Mouse (Mus musculus) mouse trophoblast stem cell (cell line): ENCODE measurements around the gene Rab35.

Experiments used
- in situ Hi-C, 2 experiments: fragments of 300-500 bp; cut with MseI, MboI; formaldehyde crosslinking; loops; 2 replicates in 1 of 2; 3 replicates in 1 of 2; pipeline ENCODE4 v1.15.1; 2025

Rab35 gene

DNA sequence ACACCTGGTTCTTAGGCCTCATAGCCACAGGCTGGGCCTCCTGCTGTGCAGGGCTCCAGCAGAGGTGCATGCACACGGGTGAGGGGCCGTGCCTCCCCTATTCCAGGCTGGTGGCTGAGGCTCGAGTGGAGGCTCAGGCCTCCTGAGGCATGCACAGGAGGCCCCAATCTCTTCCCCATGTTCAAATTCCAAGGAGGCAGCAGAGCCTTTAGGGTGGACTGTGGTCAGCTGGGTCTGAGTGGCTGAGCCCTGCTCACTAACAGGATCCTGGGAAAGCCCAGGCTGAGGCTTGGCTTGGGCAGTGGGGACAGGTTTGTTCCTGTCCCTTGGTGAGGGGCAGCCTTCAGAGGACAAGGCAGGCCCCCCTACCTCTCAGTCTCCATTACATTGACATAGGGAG lies 17.2 kb downstream of the Rab35 start:
- in situ Hi-C loops, result no loop called here

DNA sequence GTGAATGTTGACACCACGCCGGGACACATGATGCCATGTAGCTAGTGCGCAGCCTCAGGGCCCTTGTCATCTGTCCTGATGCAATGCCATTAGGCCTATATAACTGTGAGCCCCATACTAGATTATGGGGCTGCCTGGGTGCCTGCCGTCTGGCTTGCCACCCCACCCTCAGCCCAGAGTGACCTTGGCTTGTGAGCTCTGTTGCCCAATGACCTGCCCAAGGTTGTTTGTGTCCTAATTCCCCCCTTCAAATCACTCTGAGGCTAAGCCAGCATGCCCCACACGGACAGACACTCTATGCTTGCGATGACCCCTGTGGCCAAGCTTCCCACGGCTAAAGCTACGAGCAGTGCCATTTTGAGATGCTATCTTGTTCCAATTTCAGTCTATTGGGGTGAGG lies 18.0 kb downstream of the Rab35 start:
- in situ Hi-C loops, result loop anchor here in 1 of 2 experiments (5.0 kb wide), 1 partner anchor 93 kb away; no protein-coding TSS in a partner anchor

DNA sequence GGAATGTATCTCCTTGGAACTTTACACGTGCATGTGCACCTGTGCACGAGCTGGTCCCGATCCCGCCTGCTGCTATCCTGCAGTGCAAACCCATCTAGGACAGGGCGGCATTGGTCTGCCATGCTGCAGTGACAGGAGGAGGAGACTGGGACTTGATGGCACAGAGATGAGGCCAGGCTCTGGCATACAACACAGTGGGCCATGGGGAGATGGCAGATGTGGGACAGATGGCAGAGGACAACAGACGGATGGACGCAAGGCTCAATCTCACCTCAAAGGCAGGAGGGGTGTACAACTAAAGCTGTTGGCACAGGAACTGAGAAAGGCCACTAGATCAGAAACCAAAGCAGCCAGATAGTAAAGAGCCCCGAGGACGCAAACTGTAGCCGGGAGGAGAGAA lies 19.2 kb downstream of the Rab35 start:
- in situ Hi-C loops, result loop anchor here in 1 of 2 experiments (5.0 kb wide), 1 partner anchor 91 kb away; no protein-coding TSS in a partner anchor

DNA sequence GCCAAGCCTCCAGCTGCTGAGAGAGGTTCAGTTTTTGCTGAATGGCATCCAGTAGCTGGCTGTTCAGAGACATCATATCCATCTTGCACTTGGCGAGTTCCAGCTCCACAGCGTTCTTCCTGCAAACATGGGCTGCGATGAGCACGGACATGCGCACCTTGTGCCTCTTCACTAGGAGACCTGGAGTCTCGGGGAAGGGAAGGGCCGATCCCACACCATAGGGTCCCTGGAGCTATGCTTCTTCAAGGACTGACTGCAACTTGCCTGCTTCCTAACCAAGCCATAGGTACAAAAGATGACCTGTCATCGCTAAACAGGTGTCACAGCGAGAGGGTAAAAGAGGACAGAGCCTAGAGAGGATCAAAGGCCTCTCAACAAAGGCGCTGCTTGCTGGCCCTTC lies 20.1 kb downstream of the Rab35 start:
- in situ Hi-C loops, result loop anchor here in 1 of 2 experiments (5.0 kb wide), 1 partner anchor 90 kb away; no protein-coding TSS in a partner anchor

DNA sequence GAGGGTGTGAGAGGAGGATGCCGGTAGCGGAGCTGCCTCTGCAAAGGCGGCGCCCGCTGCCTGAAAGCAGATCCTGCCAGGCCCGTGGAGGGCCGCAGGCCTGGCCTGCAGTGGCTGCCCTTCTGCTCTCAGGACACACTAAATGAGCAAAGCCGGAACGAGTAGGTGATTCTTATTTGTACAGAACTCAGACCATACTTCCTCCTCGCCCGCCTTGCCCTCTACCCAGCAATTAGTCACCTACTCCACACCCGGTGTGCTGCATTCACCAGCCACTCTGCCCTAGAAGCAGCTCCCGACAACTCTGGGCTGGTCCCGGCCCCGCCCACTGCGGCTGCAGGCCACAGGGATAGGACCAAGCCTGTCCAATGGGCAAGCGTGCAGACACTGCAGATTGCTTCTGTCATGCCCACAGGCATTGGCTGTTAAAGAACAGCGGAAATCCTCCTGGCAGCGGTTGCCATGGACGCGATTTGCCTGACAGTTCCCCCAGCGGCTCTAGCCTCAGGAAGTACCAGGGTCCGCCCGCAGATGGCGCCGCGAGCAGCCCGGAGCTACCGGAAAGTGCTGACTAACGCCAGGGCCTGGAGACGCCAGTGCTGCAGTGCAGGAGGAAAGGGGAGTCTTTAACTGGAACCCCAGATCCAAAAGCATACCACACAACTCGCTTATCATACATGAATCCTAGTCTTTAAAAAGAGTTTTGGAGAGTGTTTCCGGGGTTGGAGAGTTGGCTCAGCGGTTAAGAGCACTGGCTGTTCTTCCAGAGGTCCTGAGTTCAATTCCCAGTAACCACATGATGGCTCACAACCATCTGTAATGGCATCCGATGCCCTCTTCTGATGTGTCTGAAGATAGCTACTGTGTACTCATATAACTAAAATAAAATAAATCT lies 21.2 kb downstream of the Rab35 start:
- in situ Hi-C loops, result loop anchor here in 1 of 2 experiments (5.0 kb wide), 1 partner anchor 89 kb away; no protein-coding TSS in a partner anchor

DNA sequence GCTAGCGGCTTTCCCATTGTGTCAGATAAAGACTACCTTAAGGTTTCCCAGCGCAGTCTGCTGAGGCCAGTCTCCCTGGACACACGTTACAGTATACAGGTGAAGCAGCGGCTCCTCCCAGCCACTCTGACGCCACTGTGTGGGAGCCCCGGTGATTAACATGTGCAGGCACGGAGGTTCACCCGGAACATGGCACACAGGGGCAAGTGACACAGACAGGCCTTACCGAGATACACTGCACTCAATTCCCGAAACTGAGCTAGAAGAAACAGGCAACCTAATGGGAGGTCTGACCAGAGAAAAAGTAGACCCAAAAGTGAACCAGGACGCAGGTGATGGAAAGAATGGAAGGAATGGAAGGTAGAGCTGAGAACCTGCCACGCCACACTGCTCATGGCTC lies 22.1 kb downstream of the Rab35 start:
- in situ Hi-C loops, result loop anchor here in 1 of 2 experiments (5.0 kb wide), 1 partner anchor 89 kb away; no protein-coding TSS in a partner anchor

DNA sequence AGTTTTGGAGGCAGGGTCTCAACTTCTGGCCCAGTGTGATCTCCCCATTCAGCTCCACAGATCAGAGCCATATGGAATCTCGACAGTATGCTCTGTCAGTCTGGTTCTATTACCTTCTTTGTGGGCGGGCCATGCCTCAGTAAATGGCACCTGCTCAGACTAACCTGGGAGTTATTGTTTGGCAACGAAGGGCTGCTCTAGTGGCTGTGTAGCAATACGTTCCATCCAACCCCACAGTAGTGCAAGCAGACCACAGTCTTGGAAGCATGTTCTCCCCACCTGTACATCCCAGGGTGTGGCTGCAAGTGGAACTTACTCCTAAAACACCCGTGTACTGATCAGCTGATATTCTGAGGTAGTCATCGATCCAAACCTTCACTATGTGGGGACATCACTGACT lies 25.0 kb downstream of the Rab35 start:
- in situ Hi-C loops, result no loop called here

DNA sequence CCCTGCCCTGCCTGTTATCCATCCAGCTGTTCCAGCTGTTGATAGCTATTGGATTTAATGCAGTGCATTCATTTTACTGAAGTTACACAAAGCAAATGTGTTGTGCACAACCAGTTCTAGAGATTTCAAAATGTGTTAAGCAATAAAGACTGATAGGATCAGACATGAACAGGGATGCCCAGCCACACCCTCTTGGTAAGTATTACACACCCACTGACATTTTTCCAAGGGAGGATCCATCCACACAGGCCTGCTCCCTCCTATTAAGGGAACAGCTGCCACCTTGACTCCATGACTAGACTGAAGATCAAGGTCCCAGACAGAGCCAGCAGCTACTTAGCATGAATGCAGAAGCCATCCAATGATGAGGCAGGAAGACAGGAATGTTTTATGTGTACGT lies 25.5 kb downstream of the Rab35 start:
- in situ Hi-C loops, result no loop called here

DNA sequence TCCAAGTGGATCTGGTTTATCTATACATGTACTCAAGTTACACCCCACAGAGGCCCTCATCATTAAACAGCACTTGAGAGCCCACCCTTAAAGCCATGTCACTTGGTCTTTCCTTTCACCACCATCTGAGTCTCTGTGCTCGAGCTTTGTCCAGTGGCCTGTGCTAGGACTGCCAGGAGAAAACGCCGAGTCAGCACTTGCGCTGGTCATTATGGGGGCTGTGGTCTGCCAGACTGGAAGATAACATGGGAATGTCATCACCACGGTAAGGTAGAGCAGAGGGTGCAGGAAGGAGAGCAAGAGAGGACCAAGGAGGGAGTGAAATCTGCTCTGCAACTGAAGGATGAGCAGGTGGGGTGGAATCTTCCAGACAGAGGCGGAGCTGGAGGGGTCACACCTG lies 26.6 kb downstream of the Rab35 start:
- in situ Hi-C loops, result no loop called here

DNA sequence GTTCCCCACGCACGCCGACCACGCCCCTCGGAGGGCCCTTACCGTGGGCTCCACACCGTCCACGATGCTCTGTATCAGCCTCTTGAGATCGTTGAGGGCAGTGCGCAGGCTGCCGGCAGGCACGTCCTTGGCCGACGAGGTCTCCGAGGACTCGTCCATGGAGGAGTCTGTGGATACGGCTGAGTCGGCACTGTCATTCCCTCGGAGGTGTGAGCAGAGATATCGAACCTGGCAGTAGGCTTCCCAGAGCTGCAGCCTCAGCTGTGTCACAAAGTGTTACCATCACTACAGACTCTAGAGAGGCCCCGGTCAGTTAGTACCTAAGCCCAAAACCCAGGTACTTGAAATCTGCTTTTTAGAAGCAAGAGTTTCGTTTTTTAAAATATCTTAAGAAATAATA lies 30.9 kb downstream of the Rab35 start:
- in situ Hi-C loops, result no loop called here

DNA sequence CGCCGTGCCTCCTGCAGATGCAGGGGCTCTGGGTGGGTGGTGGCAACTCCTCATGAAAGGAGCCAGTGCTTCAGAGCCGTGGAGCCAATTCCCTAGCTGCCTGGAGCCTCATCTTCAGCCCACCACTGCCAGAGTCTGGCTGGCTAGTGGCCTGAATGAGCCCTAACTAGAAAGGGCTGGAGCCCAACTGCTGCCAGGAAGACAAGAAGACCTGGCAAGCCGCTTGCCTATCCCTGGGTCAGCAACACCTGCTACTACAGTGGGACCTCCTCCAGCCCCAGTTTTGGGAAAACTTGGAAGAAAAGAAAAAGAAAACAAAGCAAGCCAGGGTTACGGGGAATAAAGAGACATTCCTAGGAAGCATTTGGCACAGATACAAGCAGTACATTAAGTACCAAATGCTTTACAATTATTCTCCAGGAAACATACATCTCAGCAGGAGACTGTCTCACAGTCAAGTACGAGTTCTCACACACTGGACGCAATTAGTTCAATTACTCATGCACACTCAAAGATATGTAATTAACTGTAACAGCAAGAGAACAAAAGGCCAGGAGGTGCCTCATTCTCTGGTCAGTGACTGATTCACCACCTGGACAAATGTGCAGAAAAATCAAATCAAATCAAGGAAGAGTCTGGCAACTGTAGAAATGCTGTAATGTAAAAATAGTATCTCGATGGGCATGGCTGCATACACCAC lies 34.8 kb downstream of the Rab35 start:
- in situ Hi-C loops, result no loop called here

DNA sequence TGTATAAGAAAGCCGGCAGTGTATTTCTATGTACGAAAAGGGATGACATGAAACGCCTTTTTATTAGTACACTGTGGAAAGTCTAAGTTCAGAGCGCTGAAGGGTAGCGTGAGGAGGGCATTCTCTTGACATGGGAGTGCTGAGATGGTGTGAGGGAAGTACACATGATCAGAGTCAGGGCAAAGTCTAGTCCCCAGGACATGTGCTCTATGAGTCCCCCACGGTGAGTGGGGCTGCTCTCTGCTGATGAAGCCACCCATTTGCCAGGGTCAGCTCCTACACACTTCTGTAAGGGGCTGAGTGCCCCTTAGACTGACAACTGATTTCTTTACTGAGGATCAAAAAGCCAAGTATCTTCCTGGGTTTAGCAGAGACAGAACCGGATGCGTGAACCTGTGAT lies 35.5 kb downstream of the Rab35 start:
- in situ Hi-C loops, result no loop called here

DNA sequence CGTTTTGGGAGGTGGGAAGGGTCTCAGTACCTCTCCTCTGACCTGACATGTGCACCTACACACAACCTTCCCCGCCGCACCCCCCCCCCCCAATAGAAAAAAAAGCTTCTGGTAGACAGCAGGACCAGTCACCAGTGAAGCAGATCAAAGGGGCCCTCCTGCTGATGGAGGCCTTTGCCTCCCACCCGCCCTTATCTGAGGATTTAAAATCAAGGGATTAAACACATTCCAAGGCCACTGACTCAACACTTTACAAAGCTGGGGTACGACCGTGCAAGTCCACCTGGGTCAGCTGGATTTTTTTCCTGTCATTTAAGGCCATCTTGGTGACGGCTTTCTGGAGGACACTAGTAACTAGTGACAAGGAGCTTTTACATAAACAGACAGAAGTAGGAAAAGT lies 36.2 kb downstream of the Rab35 start:
- in situ Hi-C loops, result no loop called here

DNA sequence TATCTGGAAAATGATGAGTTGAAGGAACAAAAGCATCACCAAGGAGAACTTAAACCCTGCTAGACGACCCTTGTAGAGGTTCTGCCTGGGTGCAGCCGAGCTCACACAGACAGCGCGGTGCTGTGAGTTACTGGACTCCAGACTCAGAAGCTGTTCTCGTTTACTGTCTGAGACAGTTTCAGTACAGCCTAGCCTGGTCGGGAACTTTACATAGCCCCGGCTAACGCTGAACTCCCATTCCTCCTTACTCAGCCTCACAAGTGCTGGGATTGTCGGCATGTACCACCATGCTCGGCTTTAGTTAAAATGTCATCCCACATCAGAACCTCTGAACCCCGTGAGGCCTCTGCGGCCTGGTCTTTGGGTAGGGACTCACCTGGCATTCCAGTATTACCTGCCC lies 37.3 kb downstream of the Rab35 start:
- in situ Hi-C loops, result no loop called here

DNA sequence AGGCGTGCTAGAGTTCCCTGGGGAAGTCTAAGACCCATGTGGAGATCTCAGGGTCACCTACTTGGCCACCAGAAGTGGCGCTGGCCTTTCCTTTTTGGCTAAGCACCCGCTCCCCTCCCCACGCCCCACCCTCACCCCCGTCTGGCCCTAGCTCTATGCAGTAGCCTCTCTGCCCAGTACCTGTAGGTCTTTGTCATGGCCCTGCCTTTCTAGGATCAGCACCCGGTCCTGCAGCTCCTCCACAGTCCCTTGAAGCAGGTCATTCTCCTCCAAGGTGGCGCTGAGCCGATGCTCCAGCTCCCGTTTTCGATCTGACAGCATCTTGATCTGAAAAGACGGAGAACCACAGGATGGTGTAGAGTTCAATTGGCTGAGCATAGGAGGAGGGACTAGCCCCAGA lies 38.3 kb downstream of the Rab35 start:
- in situ Hi-C loops, result no loop called here

DNA sequence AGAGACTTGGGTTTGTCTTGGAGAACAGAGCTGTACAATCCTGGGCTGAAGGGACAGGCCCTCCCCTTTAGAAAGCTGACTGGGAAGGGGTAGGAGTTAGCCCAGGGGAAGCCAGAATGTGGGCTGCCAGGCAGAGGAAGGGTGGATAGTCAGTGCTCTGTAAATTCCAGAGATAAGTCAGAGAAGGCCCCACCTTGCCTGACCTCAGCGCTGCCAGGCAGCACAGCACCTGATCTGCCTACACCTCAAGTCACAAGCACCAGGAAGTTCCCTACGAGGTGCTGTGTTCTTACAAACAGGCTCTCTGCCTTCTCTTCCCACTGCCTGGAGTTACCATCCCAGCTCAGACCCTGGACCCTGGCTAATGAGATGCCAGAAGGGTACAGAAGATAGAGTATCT lies 38.7 kb downstream of the Rab35 start:
- in situ Hi-C loops, result no loop called here

DNA sequence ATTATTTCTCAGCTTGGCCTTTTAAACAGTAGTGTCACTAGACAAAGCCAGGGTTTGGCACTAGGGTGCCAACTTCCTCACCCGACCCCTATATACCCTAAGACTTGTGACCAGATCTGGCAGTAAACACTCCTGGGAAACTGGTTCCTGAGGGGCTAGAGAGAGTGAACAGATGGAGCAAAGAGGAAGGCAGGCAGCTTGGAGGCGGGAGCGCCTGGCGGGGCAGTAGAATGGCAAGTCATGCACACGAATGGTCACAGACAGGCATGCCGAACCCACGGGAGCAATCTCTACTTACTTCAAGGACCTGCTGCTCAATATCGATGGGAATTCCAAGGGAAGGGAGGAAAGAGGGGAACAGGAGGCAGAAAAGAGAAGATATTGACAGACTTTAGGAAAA lies 40.1 kb downstream of the Rab35 start:
- in situ Hi-C loops, result no loop called here

DNA sequence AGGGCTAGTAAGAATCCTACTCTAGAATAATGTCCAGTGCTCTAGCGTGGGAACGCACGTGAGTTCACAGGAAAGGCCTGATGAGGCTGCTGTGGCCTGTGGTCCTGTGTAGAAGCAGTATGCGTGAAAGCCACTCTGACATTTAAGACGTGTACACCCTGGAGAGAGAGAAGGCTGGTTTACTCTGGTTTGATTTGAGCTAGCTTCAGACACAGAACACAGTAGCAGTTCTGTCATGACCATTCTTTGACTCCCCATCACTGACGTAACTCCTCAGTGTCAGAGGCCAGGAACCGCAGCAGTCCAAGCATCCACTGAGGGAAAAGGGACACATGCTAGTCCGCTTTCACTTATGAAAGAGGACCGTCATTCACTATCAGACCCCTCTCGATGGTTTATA lies 53.4 kb downstream of the Rab35 start:
- in situ Hi-C loops, result no loop called here

DNA sequence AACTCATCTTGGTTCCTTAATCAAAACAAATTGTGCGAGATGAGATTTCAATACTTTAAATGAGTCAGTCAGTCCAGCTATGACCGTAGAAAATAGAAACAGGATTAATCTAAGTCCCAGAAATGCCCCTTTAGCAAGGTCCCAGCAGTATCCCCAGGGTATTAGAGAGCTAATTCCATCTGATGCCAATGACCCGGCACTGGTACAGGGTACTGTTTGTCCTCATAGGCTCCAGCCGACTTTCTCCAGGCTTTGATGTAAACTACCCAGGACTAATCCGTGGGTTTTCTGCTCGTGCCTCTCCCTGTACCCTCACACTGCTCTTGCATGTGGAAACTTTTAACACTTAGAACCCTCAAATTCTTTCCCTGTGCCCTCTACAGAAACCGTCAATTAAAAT lies 55.0 kb downstream of the Rab35 start:
- in situ Hi-C loops, result no loop called here

DNA sequence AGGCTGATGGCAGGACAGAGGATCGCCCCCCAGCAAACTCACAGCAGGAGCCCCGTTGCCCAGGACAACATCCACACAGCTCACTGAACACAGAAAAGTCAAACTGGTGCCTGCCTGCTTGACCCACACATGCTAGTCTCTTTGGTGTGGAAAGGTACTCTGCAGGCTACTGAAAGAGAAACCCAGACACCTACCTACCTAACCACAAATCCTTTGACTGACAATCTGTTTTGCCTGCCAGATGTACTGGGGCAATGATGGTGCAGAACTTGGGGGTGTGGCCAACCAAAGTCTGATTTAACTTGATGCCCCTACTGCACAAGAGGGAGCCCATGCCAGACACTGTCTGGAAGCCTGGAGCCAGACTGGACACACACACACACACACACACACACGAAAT lies 61.6 kb downstream of the Rab35 start:
- in situ Hi-C loops, result no loop called here

DNA sequence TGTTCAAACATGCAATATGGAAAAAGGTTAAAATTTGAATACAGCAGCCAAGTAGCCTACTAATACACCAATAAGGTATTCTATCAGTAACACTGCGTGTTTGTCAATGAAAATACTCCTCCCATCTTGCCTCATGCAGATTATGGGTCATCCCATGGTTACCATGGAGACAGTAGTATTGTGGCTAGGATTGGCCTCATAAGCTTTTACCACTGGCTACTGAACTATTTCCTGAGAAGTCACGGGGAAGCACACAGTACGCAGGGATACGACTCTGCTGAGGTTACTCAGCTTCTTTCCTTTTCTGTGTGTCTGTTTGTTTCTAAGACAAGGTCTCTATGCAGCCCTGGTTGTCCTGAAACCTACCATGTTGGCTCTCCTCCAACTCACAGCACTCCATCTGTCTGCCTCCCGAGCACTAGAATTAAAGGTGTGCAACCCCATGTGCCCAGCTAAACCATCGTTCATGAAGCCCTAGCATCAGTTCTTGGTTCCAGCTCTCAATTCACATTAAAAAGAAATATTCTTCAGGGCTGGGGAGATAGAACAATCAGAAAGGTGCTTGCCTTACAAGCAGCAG lies 63.6 kb downstream of the Rab35 start:
- in situ Hi-C loops, result no loop called here

DNA sequence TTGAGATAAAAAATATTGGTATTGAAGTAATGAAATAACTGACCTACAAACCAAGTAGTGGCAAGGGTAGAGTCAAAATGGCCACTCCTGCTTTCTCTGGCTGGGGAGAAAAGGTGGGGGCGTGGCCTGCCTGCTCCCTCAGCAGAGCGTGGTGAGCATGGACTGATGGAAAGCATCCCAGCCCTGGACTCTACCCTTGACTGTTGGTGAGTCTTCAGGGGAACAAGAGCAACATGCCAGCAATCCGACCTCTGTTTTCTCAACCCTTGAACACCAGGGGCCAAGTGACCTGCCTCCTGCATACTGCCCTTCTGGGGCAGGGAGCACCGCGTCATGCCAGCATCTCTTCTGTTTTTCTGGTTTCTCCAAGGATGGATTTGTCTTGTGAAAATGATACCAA lies 65.1 kb downstream of the Rab35 start:
- in situ Hi-C loops, result no loop called here
